Mouse (Mus musculus) c-Kit-positive CD71-negative TER-119-negative erythroid progenitor cells, embryonic 14.5 days (primary cell): ENCODE results near the gene Disp3.
A peak's percentile ranks its signal among the peaks of the same experiment; 100 is the strongest.

Experiments
- DNase-seq: peaks from one replicate; pipeline ENCODE4 v3.0.0-alpha.2; 2013; ENCODE audit warnings: low read depth

Disp3 gene

DNA sequence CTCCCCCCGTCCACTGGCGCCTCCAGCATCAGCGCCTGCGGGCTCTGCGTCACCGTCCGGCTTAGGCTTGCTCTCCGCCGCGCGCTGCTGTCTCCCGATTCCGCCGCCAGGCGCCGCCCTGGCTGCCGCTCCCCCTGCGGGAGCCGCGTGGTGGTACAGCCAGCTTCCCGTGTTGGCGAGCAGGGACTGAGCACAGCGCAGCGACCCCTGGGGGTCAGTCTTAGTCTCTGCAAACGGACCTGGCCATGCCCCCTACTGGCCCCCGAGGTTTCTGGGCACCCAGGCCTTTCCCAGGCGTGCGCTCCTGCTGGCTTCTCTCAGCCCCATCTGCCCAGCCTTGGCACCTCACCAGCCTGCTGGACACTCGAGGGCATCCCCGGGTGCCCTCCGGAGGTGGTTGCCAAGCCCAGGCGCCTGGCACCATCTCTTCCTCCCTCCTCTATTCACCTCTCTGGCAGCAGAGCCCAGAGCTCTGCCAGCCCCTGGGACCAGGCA is 337 bp upstream of the Disp3 start:
- DNase-seq, result peak; percentile 61

DNA sequence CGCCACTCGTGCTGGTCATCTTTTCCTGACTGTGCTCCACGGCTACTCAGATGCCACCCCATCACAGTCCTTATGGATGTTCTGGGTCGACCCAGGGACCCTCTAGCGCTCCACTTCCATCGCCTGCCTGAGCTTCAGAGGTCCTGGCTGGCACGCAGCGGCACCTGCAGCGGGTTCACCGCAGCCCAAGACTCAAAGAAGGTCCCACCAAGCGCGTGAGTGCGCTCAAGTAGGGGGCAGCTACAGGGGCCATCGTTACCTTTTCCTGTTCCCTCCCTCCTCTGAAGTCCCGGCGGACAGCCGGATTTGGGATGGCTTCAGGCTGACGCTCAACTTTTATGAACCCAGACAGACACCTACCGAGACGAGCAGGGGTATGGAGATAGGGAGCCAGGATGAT is 724 bp downstream of the Disp3 start:
- DNase-seq, result no peak

DNA sequence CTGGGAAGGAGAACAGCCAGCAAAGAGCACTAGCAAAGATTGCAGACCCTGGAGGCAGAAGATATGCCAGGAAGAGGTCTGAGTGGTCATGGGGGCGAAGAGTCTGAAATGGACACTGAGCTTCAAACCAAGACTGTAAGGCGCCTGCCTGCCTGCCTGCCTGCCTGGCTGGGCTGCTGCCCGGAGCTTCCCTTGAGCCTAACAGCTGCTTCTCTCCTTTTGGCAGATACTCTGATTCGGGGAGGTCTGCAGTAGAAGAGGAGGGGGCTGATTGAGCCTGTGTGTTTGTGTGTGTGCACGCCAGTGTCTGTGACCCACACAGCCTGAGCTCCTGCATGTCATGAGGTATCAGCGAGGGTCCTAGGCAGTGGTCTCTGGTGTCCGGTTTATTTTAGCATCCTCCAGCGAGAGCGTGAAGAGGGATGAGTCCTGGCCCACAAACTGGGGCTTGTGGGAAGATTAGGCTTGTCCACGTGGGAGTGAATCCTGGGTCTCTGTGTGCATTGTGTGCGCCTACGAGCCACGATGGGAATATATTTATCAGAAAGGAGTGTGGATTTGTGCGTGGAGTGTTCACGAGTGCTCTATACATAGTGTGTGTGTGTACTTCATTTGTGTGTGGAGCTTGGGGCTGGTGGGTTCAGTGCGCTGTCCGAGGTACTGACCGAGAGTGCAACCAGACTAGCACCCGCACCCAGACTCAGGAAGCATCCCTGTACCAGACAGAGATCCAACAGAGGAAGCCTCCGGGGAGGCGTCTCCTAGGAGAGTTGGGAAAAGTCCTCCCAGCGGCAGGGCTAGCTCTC is 1.3 kb downstream of the Disp3 start:
- peak; percentile 26 for DNase-seq

DNA sequence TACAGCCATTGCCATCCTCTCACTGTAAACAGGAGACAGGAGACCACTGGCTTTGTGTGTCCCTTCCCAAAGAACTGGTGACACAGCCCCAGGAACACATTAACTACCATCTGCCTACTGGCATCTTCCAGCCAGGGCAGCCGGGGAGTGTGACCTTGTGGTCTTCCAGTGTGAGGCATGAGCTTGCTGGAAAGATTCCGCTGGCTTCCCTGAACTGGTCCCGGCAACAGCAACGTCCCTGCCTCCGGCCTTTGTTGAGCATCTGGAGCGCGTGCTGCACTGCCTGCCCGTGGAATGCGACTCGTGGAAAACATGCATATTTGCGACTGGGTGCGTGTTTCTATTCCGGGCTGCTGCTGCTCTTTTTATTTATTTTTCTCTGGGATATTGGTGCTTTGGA is 3.5 kb downstream of the Disp3 start:
- no peak for DNase-seq

DNA sequence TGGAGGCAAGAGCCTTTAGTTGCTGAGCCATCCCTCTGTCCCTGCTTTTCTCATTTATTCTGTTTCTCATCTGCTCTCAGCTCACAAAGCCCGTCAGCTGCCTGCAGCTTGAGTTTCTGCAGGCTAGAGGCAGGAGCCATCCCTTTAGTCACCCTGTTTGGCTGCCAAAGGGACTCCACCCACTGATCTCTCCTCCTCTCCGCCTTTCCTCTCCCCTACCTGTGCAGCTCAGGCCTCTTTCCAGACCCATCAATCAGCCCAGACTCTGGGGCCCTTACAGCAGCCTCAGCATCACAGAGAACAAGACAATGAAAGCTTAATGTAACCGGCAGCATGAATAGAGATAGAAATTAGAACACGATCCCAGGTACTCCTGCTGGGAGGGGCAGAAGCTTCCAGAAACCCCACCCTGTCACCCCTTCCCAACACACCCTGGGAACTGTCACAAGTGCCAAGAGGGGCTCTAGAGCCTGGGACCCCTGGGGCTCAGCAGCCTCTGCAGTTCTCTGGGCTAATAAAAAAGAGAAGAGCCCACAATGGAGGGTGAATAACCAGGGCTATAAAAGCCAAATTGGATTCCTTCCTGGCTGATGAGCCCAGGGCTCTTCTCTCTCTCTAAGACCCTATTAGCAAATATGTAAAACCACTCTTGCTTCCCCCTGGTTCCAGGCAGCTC is 10.8 kb downstream of the Disp3 start:
- DNase-seq, result no peak

DNA sequence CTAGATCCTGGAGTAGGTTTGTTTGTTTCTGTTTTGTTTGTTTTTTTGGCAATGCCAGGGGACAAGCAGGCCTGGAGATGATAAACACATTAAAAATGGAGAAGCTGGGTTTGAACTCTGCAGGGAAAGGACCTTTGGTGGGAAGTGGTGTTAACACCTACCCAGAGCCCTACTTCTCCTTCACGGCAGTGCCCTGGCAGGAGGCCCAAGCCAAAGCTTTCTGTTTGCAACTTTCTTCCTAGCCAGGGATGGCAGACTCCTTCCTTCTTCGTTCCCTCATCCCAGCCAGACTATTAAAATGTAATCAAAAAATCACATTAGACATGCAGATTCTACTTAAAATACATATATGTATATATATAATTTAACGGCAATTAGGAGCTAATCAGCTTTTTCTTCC is 13.1 kb downstream of the Disp3 start:
- no peak for DNase-seq

DNA sequence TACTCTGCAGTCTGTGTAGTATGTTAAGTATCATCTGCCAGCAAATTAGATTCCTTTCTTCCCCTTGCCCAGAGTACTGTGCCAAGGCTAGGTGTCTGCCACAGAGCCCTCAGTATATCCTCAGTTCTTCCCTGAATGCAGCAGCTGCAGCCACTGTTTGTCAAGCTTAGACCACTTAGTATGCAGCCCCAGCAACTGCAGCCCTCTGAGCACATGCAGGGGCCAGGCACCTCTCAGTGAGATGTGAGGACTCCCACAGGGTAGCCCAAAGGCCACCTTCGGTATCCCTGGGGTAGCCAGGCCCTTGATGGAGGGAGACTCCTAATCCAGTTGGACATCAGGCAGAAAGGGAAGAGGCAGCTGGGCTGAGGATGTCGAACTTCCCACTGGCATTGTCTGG is 14.5 kb downstream of the Disp3 start:
- DNase-seq, result no peak

DNA sequence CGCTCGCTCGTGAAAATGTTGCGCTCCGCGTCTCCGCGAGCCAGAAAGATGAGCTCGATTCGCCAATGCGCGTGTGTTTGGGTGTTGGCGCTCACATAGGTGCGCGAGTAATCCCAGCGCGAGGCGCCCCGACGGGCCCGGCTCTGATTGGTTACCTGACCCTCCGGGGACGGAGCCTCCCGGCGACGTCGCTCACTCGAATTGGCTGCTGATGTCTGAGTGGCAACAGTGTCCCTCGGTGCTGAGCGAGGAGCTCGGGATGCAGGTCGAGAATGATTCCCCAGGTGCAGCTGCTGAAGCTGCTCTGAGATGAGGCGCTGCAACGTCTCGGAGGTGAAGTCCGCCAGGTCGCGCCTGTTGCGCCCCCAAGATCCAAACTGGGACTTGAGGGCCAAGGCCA is 16.1 kb downstream of the Disp3 start:
- no peak for DNase-seq

DNA sequence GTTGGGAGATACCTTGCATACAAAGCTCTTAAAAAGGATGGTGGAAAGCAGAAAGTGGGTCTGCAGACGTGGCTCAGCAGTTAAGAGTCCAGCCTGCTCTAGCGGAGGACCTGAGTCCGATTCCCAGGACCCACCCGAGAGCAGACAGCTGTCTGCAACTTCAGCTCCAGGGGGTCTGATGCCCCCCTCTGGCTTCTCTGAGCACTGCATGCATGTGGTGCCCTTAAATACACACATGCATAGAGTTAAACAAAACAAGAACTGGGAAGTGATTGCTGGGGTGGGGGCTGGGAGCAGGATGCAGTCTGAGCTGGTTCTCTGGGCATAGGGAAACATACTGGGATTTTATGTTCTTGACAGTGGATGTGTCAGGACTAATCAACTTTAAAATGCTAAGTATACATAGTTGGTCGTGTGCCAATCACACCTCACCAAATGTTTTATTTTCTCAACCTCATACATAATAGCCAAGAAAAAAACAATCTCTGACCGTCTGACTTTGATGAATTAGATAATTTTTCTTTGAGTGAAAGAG is 20.7 kb downstream of the Disp3 start:
- no peak for DNase-seq

DNA sequence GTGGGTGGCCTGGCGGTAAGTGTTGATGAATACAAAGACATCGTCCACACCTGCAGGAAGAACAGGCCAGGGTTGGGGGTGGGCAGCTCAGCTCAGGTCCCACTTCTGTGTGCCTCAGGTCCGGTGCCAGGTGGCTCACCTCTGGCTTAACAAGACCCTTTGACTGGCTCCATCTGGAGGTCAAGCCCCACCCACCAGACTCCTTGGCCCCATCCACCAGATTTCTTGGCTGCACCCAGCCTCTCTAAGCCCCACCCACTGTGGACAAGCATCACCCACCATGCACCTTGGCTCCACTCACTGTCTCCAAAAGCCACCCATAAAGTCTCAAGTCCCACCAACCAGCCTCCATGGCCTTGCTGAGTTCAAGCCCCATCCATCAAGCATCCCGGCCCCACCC is 27.8 kb downstream of the Disp3 start:
- no peak for DNase-seq

DNA sequence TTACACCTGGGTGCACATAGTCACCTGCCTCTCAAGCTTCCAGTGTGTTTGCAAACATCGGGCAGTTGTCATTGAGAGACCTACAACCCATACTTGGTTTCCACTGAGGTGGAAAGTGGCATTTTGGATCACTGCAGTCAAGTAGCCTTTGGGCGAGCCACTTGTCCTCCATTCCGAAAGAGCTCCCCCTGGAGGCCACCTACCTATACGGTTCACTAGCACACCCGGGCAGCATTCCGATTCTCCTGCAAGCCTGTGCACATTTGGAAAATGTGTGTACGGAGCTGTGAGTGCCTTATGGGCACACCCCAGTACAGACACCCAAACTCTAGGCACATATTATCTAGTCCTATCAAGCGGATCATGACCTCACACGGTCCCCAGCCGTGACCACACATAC is 38.4 kb downstream of the Disp3 start:
- no peak for DNase-seq

DNA sequence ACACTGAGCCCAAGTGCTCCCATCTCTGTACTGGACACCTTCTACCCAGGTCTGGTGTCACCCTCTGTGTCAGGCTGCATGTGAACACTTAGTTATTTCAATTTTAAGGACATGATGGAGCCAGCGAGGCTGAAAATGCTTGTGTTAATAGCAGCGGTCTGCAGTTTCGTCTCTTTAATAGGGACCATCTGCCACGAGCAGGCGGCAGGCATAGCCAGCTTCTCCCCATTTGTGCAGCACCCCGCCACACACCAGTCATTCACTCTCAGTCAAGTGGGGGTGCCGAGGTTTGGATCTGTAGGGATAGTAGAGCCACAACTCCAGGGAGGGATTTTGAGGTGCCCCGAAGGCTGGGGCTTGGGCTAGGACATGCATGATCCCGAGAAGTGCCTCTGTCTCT is 47.4 kb downstream of the Disp3 start:
- DNase-seq, result no peak

DNA sequence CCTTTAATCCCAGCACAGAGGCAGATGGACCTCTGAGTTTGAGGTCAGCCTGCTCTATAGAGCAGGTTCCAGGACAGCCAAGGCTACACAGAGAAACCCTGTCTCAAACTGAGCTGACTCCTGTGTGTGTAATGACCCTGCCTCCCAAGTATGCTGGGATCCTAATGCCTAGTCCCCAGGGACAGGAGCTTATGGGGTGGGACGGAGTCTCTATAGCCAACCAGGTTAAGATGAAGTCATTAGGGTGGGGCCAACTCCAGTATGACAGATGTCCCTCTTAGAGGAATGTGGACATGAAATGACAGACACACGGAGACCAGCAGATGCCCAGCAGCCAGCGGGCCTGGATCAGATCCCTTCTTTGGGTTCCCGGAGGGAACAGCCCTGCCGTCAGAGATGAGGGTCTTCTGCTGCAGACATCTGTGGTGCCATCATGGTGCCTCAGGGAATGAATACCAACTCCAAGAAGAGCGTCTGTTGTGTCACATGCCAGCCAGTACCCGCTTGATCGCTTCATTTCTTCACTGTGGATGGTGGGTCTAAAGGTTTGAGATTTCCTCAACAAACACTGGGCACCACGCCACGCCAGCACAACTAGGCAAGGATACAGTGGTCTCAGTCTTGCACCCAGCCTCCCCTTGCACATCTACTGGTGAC is 48.2 kb downstream of the Disp3 start:
- no peak for DNase-seq

DNA sequence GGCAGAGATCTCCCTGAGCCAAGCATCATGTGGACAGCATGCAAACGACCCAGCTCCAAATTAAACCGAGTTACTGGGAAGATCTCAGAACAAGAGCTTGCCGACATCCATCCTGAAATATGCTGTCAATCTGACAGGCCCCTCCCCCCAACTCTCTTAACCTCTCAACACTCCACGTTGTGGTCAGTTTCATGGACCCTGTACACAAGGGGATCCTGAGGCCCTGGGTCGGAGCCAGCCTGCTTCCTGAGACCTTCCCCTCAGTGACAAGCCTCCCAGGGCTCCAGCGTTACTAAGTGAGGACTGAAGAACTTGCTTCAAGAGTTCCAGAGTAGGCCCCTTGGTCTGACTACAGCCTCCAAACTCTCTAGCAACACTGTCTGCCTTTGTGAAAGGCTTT is 48.8 kb downstream of the Disp3 start:
- no peak for DNase-seq

DNA sequence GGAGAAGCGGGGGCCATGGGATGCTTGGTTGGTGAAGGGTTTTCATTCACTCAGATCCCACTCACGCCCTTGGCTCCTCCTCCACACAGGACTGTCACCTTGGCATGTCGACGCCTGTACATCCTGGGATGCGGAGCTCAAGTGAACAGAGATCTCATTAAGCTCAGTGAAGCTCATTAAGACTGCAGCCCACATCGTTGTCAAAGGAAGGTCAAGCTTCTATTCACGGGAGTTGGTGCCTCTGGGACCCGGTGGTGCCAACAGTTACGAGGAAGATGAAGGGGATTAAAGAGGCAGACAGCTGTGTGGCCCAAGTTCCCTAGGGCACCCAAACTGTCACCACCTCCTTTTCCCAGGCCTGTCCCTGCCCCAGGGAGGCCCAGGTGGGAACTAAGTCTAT is 49.5 kb downstream of the Disp3 start:
- DNase-seq, result no peak

DNA sequence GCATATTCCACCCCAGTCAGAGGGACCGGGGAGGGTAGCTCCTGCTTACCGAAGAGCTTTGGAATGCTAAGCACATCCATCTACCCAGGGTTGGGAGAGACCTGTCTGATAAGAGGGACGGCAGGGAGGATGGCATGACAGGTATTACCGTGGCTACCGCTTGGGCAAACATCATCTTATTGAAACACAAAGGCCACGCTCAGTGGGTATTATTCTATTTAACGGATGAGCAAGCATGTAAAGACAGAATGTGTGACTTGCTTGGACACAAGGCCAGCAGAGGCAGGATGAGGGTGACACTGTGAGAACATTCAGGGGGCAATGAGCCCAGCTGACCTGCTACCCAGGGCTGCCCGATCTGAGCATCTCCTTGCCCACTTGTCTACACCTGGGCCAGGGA is 51.1 kb downstream of the Disp3 start:
- DNase-seq, result no peak

DNA sequence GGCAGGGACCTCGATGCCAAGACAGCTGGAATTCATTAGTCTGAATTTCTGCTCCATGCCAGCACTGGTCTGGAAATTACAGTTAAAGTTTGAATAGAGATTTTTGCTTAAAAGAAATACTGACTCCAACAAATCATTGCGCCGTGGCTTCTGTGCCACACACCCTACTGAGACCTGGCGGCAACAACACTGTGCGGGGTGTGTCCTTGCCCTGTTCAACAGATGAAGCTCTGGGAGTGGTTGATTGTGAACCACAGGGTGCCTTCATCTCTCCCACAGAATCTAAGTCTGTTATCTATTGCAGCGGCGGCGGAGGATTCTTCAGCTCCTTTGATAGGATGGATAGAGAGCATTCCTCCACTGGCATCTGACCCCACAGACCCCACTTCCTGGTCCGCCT is 54.7 kb downstream of the Disp3 start:
- DNase-seq, result no peak

DNA sequence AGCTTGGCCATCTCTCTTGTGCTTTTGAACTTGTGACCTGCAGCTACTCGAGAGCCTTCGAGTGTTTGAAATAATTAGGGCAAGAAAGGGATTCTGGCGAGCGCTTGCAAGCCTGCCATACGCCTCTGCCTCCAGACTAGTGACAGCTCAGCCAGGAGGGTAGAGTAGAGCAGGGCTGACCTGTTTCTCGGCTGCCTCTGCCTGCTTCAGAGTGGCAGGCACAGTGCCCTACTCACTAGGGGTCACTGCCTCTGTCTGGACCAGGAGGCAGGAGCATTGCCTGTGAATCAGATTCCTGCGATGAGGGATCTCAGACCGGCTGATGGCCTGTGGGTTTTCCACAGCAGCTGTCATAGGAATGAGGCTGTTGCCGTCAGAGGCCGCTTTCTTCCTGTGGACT is 55.1 kb downstream of the Disp3 start:
- DNase-seq, result no peak

DNA sequence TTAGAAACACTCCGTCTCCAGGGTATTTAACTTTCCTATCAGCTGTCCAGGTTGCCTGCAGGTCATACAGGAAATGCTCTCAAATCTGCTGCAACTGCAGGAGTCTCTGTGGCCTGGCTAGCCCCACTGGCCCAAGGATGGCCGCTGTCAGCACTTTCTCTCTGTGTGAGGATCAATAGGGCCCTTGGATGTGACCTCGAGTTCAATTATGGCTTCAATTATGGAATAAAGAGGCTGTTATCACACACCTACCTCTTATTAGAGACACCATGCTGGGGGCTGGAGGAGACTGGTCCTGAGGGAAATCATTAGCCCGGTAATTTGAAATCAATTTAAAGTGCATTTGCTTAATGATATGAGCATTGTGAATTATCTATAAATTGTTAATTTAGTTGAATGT is 55.6 kb downstream of the Disp3 start:
- no peak for DNase-seq

DNA sequence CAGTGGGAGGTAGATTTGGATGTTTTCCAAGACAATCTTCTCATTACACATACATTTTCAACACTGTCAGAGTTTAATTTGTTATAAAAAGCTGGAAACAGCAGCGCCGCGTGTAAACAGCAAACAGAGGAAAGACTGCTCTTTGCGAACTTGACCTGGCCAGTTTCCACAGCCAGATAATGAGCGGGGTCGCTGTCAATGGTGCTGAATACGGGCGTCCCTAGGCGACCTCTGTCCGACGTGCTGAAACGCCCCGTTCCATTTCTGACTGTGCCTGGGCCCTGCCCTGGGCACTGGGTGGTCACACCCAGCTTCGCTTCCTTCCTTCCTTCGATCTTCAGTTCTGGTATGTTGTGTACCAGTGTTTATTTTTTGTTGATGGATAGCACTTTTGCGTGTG is 58.1 kb downstream of the Disp3 start:
- DNase-seq, result peak; percentile 43

DNA sequence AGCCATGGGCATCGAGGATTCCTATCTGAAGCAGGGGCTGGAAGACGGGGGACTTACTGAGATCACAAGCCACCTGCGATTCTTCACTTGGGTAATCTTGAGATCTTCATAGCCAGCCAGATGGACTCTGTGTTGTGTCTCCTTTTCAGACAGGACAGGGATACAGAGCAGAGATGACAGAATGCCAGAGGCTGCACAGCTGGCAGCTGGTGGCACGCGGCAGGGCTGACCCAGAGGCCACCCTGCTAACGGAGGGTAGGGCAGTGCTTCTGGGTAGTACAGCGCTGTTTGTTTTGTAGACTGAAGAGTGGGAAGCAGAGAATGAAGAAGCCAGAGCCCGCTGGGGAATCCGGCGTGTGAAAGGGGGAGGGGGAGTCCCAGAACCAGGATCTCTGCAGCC is 64.8 kb downstream of the Disp3 start:
- DNase-seq, result no peak

DNA sequence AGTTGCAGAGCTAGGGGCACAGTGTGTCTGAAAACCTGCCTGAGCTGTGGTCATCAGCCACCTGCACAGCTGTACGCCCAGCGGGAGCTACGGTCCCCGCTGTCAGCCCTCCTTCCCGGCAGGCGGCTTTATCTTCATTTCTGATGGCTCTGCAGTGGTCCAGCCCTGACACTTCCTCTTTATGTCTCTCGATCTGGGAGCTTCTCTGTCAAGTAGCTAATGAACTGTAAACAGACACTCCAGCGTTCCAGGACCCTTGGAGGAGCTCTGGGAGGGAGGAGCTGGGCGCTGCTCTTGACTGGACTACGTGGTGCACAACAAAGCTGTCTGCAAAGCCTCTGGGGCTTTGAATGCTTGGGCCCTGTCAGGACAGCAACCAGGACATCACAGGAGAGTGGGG is 67.1 kb downstream of the Disp3 start:
- no peak for DNase-seq

DNA sequence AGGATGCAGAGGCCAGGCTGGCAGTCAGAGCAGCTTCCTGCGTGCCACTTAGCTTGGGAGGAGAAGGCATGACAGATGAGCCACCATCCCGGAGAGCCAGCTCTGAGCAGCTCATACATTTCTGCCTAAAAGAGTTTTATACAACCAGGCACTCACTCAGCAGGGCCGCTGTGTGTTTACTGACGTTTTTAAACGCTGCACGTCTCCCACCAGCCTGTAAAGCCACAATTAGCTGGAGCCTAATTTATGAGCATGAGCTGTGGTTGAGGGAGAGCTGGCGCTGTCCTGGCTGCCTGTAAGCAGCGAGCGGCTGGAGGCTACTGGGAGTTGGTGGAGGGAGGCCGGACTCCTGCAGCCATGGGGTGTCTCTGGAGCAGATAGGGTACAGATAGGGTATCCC is 69.5 kb downstream of the Disp3 start:
- DNase-seq, result no peak
